Mouse (Mus musculus) cerebellum, adult 2 months (tissue): Measurements from ENCODE around the gene G430095P16Rik. TPM values are rescaled to one million over a fixed set of nuclear protein-coding genes. Genes with fewer than 3 reads are reported as not detected.
A peak's percentile ranks its signal among the peaks of the same experiment; 100 is the strongest.

Experiments used
- DNase-seq, 2 experiments: peaks; one replicate each; pipeline ENCODE4 v3.0.0; 2021
- H3K27ac ChIP-seq: fragments of 200-500 bp; 2 replicates; pipeline ENCODE4 v1.5.1; 2012; ENCODE audit warnings: low read length, control low read depth, inconsistent platforms; ENCODE audit not compliant: insufficient read depth
- H3K27me3 ChIP-seq: fragments of 200-500 bp; 2 replicates; pipeline ENCODE4 v1.6.1; 2012; ENCODE audit warnings: inconsistent platforms, mild to moderate bottlenecking, low read length, moderate library complexity; ENCODE audit not compliant: control insufficient read depth, insufficient read depth
- H3K4me1 ChIP-seq: fragments of 200-500 bp; 2 replicates; pipeline ENCODE4 v1.6.1; 2011; ENCODE audit warnings: low read length; ENCODE audit not compliant: control insufficient read depth, insufficient read depth
- H3K4me3 ChIP-seq: fragments of 200-500 bp; replicated peaks from 2 replicates; pipeline ENCODE3; 2011; ENCODE audit warnings: mild to moderate bottlenecking, low read depth, low read length, control low read depth; ENCODE audit not compliant: insufficient read depth
- CTCF ChIP-seq: fragments of 200-500 bp; IDR thresholded peaks from 2 replicates; pipeline ENCODE4 v1.5.1; 2011; ENCODE audit warnings: low read depth, mild to moderate bottlenecking, control low read depth, low read length, moderate library complexity, borderline replicate concordance; ENCODE audit not compliant: insufficient read depth
- POLR2A ChIP-seq: fragments of 200-500 bp; IDR thresholded peaks from 2 replicates; pipeline ENCODE4 v1.6.1; 2011; ENCODE audit warnings: low read length, control low read depth, borderline replicate concordance; ENCODE audit not compliant: insufficient read depth
- whole genome bisulfite sequencing: fragments of 180-500 bp; shearing (Covaris S2); methylation state at CpG from one replicate; pipeline ENCODE4 v1.1.7; 2018; 5-methylcytosine and 5-hydroxymethylcytosine counted together
- polyA plus RNA-seq: library from polyadenylated mRNA; depleted of rRNA; stranded (reverse); fragments of >200 nt; gene quantifications from 2 replicates; pipeline ENCODE4 v1.2.3, GENCODE M21; 2012; rRNA removed

G430095P16Rik gene
- 0.27 and 0.33 TPM in 2 replicates for polyA plus RNA-seq

DNA sequence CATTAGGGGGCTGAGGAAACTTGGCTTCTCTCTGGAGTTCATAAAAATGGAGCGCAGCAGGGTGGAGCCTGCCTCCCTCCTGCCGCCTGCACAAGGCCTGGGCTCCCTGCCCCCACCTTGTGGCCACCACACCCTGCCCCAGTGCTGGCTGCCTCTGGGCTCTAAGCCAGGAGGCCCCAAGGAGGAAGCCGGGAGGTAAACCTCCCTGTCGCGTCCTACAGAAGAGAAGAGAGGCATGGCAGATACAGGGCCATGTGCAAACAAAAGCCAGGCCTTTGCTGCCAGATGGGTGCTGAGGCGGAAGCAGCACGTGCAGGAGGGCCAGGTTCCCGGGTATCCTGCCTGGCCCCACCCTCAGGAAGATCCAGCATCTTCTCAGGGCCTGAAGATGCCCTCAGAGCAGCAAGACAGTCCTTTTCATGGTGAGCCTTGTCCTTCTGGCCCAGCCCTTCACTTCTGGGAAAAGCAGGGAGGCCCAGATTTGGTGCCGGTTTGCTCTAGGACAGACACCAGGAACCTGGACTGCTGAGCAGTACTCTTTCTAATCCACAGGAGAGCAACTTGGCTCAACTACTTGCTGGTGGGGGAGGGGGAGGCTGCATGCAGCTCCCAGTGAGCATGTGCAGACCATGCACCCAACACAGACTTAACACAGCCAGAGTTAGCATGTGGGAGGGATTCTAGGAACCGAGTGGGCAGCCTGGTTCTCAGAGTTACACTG lies at the start of gene G430095P16Rik:
TSS of gene G430095P16Rik (plus strand) at position 158 of the 721 bp plus-strand sequence.
- H3K27me3 ChIP-seq = no peaks in the 10 kb centered on the region
- TF ChIP-seq CTCF = no peak
- TF ChIP-seq POLR2A = no peak
- peak; percentile 67 to 68 for DNase-seq
- H3K4me3 ChIP-seq = no peak within 1 kb of the TSS
- H3K4me1 ChIP-seq = peaks cover 68% of the 10 kb centered on the region
- peak within 1 kb of the TSS; percentile 88 for H3K27ac ChIP-seq
- WGBS = 5% methylated on average over 10 of the region's 10 CpGs

DNA sequence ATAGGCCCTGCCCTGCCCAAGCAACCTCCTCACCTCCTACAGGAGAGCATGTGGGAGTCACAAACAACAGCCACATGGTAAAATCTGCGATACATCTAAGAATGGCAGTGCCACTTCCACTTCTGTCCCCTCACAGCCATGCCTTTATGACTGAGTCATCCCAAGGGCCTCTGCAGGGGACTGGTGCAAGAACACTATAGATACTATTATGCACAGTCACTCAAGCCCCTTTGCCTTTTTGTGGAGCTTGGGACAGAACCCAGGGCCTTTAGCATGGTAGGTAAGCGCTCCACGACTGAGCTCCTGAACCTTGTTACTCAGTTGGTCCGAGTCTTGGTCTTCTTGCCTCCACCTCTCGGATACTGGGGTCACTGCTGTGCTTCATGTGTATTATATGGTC lies 45.5 kb upstream of the G430095P16Rik start:
- 89% methylated on average over 5 of the region's 5 CpGs for WGBS
- Histone ChIP-seq H3K27ac (no peak overlapping the region), H3K4me3 (no peak overlapping the region), H3K4me1 (peaks cover 4% of the 10 kb centered on the region; the same call in 1 of the 2 replicates), H3K27me3 (no peaks in the 10 kb centered on the region)
- TF ChIP-seq CTCF = no peak
- TF ChIP-seq POLR2A = no peak
- no peak for DNase-seq

DNA sequence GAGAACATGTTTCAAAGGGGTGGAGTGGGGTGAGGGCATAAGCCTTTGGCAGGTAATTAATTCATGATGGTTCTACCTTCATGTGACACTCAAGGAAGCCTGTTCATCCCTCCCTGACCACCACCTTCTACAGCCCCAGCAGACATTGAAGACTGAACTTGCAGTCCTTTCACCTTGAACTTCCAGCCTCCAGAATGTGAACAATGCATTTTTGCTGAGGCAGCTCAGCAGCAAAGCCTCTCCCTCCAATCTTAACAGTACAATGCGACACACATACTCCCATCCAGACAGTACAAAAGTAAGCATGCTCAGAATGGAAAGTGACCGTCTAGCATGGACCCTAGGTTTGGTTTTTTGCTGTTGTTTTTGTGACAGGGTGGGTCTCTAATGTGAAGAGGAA lies 41.3 kb upstream of the G430095P16Rik start:
- 80% methylated on average over 2 of the region's 2 CpGs for WGBS
- Histone ChIP-seq H3K27me3 (no peaks in the 10 kb centered on the region), H3K27ac (no peak overlapping the region), H3K4me3 (no peak overlapping the region), H3K4me1 (peaks cover 19% of the 10 kb centered on the region)
- DNase-seq = no peak
- TF ChIP-seq CTCF = no peak
- no peak for TF ChIP-seq POLR2A

DNA sequence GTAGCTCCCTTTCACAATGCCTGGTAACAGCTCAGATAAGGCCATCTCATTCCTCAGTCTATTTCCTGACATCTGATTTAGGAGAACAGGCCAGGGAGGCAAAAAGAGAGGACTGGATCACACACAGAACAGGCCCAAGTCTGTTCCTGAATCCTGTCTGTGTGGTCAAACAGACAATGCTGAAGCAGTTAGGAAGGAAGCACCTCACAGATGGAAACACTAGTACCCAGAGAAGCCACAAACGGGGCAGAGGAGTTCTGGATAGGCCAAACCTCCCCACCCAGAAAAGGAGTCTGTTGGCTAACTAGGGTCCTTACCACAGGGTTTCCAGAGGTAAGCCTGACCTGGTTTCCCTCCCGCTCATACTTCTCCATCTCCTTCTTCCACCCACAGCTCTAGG lies 40.5 kb upstream of the G430095P16Rik start:
- Histone ChIP-seq H3K27ac (no peak overlapping the region), H3K27me3 (no peaks in the 10 kb centered on the region), H3K4me3 (no peak overlapping the region), H3K4me1 (peaks cover 18% of the 10 kb centered on the region)
- DNase-seq = no peak
- WGBS = 80% methylated on average over 2 of the region's 2 CpGs
- TF ChIP-seq POLR2A = no peak
- no peak for TF ChIP-seq CTCF

DNA sequence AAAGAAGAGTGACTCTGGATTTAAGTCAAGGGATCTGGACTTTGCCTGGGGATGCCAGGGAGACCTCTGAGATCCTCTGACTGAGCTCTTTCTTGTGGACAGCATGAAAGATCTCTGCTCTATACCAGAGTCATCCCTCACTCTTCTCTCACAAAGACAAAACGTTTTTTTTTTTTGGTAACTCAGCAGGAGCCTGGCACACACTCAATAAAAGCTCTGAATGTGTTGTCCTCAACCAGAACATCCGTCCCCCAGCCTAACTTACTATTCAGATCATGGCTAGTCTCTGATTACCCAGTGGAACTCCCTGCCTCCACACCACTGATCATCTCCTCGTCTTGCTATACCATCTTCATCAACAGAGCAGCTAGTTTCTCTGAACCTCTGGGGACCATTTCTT lies 38.3 kb upstream of the G430095P16Rik start:
- H3K4me1 ChIP-seq = peaks cover 18% of the 10 kb centered on the region
- no peak overlapping the region for H3K27ac ChIP-seq
- TF ChIP-seq POLR2A = no peak
- no peak for TF ChIP-seq CTCF
- 12% methylated on average over 3 of the region's 3 CpGs for WGBS
- no peak for DNase-seq
- no peak overlapping the region for H3K4me3 ChIP-seq
- no peaks in the 10 kb centered on the region for H3K27me3 ChIP-seq

DNA sequence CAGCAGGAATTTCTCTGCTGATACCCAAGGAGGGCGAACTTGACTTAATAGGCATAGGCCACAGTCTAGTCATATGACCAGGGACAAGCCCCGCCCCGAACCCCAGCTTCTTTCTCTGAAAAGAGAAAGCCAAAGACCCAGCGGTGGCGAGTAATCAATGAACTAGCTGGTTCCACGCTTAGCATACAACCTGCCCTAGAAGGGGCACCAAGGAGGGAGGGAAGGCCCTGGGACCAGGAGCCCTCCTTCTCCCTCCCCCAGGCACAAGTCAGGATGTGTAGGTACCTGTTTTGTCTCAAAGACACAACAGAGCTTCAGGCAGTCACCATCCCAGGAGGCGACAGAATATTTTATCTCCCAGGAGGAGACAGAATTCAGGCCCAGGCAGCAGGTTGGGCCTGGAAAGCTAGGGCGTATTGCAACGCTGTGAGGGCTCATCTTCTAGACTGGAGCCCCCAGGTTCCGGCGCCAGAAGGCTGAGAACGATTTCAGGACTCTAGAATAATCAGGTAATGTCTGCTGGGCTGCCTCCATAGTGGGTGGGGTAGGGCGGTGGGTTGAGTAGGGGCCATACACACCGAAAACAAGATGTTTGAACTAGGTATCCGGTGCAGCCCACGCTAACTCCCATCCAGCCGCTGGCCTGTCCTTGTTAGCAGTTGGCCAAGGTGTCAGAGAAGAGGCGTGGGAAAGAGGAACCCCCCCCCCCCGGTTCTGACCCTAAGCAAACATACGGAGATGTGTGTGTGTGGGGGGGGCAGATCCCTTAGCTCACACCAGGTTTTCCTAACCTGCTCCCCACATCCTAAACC lies 36.4 kb upstream of the G430095P16Rik start, which contains the start of gene Trmt1:
TSS of gene Trmt1 (plus strand) at position 117 of the 812 bp plus-strand sequence.
- Histone ChIP-seq H3K4me1 (peaks cover 18% of the 10 kb centered on the region), H3K4me3 (peak within 1 kb of the TSS; percentile 88), H3K27ac (peak within 1 kb of the TSS; percentile 38), H3K27me3 (no peaks in the 10 kb centered on the region)
- TF ChIP-seq POLR2A (no peak), CTCF (no peak)
- WGBS = 5% methylated on average over 20 of the region's 20 CpGs
- peak in 1 of 2 experiments; percentile 44 for DNase-seq

DNA sequence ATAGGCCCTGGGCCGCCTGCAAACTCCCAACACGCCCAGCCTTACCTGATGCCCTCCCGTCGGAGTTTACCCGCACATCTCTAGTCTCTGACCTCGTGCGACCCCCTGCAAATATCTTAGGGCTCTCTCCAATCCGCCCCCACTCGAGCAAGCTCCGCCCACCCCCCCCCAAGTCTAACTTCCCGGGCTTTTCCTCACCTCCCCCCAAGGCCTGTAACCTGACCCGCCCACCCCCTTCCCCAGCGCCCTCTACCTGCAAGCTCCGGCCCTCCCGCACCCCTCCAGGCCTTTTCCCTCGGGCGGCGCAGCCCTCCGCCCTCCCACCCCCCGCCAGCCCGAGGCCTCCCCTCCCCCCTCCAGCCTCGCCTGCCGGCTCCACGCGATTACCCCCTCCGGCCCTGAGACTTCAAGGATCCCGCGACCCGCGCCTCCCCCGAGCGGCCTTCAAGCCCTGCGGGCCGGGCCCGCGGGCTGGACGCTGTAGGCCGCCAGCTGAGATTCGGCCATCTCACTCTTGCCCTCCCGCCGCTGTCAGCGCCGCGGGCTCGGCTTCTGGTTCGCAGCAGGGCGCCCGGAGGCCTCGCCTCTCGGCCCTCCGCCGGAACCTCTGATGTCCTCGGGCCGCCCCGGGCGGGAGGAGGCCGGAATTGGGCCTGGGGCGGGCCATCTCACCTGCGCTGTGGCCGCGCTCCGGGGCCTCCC lies 35.7 kb upstream of the G430095P16Rik start:
- peak overlapping the region; percentile 88 for H3K4me3 ChIP-seq
- 2% methylated on average over 56 of the region's 62 CpGs for WGBS
- DNase-seq = peak in 1 of 2 experiments; percentile 29
- peaks cover 18% of the 10 kb centered on the region for H3K4me1 ChIP-seq
- H3K27ac ChIP-seq = peak overlapping the region; percentile 93
- TF ChIP-seq CTCF = no peak
- no peak for TF ChIP-seq POLR2A
- H3K27me3 ChIP-seq = no peaks in the 10 kb centered on the region
